Mouse (Mus musculus) erythroblast, embryonic 14.5 days (primary cell): ENCODE measurements around the gene Ugt2b1.

ENCODE experiments used
- GATA1 ChIP-seq: IDR thresholded peaks from 2 replicates; pipeline ENCODE4 v1.6.1; 2012; ENCODE audit warnings: low read length, inconsistent platforms, mixed read lengths
- TAL1 ChIP-seq: IDR thresholded peaks from 3 replicates; pipeline ENCODE4 v1.6.1; 2012; ENCODE audit warnings: low read length, inconsistent platforms, mixed read lengths

- TF ChIP-seq TAL1 (no peak), GATA1 (no peak)
These were observed 54.5 kb downstream of the Ugt2b1 start for GRCm38 (mm10) chr5:86871877-86872276.
